Mouse (Mus musculus) gastrocnemius, adult 2 months (tissue): ENCODE data around the gene Rnf44. TPM values are rescaled to one million over a fixed set of nuclear protein-coding genes. Genes with fewer than 3 reads are reported as not detected.

Source experiments
- DNase-seq: peaks from one replicate; pipeline ENCODE4 v3.0.0; 2022
- H3K27ac ChIP-seq: fragments of 200-600 bp; 2 replicates; pipeline ENCODE4 v1.8.1; 2022; ENCODE audit warnings: mild to moderate bottlenecking
- H3K4me3 ChIP-seq: fragments of 200-600 bp; 2 replicates; pipeline ENCODE4 v1.8.1; 2022; ENCODE audit warnings: mild to moderate bottlenecking, moderate library complexity
- CTCF ChIP-seq: fragments of 200-600 bp; IDR thresholded peaks from 2 replicates; pipeline ENCODE4 v1.8.1; 2022; ENCODE audit warnings: antibody characterized with exemption, mild to moderate bottlenecking, moderate library complexity
- intact Hi-C: fragments of 180-260 bp; cut with DNase I; formaldehyde crosslinking; loops from one replicate; pipeline ENCODE4 v1.15.1; 2025
- total RNA-seq, 2 experiments: library from RNA; stranded (reverse); gene quantifications; 2 replicates each; pipeline ENCODE4 v1.2.3; 2021

The Rnf44 gene
- total RNA-seq, 2 experiments from 2014 or later = 23.3 to 34.1 TPM

GRCm38 (mm10) chr13:54695479-54696230, 1.9 kb upstream of the Rnf44 start:
- intact Hi-C loops = no loop called here

DNA sequence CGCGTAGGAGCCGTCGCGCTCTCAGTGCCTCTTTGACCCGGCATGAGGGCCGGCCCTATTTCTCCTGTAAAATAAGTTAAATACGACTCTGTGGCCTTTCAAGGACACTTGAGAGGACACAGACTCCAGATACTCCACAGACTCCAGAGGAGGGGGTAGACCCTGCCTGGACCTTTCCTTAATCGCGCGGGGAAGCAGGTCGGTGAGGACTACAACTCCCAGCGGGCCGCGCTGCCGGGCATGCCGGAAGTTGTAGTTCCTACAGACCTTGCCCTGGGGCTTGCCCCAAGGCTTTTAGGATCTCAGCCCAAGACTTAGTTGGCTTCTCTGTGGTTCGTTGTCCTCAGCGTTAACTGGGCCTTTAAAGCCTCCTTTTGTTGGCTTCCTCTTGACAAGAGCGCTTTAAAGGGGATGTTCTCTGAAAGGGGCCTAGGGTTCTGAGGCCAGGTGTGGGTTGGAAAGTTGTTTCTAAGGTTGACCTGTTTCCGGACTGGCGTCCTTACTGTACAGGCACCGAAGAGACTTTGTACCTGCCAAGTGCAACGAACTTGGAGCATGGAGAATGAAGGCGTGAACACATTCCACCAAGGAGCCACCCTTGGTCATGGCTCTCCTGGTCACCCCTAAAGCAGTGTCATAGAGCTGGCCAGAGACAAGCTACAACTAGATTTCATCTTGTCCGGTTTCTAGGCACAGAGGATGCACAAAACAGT, 797 bp upstream of the Rnf44 start:
- peak; percentile 91 for DNase-seq
- TF ChIP-seq CTCF = no peak
- intact Hi-C loops = loop anchor here (5.0 kb wide), 1 partner anchor 82 kb away; the partner anchor contains the start of gene Cltb
- Histone ChIP-seq H3K27ac (peak overlapping the region; percentile 99), H3K4me3 (peak overlapping the region; percentile 77)

More at GRCm38 (mm10) chr13:54695479-54696230, 1.9 kb upstream of the Rnf44 start:
- no peak overlapping the region for H3K4me3 ChIP-seq
- H3K27ac ChIP-seq = no peak overlapping the region
- TF ChIP-seq CTCF = no peak
- DNase-seq = no peak

- no peak for TF ChIP-seq CTCF
- intact Hi-C loops = loop anchor here (5.0 kb wide), 1 partner anchor 81 kb away; the partner anchor contains the start of gene Cltb
- H3K27ac ChIP-seq = peak overlapping the region; percentile 99
- peak overlapping the region; percentile 77 for H3K4me3 ChIP-seq
- DNase-seq = no peak
Observed at GRCm38 (mm10) chr13:54692711-54693557, 773 bp downstream of the Rnf44 start.

DNA sequence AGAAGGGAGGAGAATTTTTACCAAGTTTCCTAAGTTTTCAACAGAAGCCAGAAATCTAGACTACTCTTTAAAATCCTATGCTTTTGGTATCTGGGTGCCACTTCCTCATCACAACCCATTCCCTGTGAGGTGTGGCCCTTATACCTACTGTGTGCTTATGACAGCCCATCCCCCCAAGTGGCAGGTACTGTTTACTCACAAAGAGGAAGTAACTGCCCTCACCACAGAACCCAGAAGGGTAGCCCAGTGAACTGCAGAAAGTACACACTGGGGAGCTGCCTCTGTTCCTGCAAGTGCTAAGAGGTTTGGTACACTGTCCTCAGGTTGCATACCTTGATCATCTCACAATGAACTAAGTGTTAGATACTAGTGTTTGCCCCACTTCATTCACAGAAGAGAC, 2.0 kb downstream of the Rnf44 start:
- no peak for TF ChIP-seq CTCF
- Histone ChIP-seq H3K4me3 (peak overlapping the region; percentile 77), H3K27ac (no peak overlapping the region; the same call in 1 of the 2 replicates)
- intact Hi-C loops = loop anchor here (5.0 kb wide), 1 partner anchor 79 kb away; the partner anchor contains the start of gene Cltb
- DNase-seq = no peak

GRCm38 (mm10) chr13:54690151-54690740, 3.5 kb downstream of the Rnf44 start:
- TF ChIP-seq CTCF = no peak
- intact Hi-C loops = loop anchor here (5.0 kb wide), 1 partner anchor 78 kb away; the partner anchor contains the start of gene Cltb
- H3K27ac ChIP-seq = no peak overlapping the region
- no peak overlapping the region for H3K4me3 ChIP-seq
- no peak for DNase-seq

DNA sequence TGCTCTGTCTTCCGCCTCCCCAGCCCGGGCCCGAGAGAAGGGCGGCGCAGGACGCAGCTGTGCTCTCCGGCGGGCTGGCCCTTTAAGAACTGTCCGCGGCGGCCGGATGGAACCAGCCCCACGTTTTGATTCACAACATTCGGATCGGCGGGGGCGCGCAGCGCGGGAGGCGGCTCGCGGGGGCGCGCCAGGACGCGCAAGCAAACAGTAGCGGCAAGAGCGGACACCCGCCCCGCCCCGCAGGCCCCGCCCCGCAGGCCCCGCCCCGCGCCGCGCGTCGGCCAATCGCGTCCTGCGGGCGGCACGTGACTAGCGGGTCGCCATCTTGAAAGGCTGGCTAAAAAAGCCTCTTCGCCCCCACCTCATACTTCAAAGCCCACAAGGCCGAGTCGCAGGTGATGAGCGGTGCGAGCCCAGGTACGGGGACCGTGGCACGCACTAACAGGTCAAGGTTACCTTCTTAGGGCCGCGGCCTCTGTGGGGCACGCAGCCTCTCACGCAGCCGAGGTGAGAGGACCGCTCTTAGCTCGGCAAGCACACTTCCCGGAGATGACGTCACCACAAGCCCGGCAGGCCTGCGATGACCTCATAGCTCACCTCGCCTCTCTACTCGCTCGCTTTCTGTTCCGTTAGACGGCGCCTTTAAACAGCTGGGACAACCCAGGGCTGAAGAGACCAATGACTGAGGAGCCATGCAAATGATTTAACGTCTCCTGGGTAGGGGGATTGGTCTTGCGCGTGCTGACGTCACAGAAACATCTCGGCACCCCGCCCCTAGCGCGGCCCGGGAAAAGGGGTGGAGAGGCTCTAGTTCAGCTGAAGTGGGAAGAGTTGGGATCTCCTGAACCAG, 5.9 kb downstream of the Rnf44 start:
- DNase-seq = peak; percentile 98
- no peak for TF ChIP-seq CTCF
- intact Hi-C loops = loop anchor here (5.0 kb wide), 1 partner anchor 65 kb away; the partner anchor contains the start of gene Faf2
- Histone ChIP-seq H3K27ac (peak overlapping the region; percentile 100), H3K4me3 (peak overlapping the region; percentile 94)

DNA sequence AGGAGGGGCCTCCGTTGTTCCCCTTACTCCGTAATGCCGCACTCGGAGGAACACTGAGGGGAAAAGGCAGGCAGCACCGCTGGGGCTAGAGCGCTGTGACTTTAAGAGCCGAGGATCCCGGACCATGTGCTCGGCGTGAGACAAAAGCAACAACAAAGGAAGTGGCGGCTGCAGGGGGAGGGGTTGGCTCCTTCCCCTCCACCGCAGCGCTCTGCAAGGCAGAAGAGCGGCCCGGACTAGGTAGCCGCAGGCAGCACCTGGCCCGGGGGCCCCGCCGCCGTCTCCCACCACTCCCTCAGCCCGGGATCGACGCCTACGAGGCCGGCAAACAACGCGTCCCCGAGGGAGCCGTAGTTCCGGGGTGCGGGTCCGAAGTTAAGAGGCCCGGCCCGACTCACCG, 6.6 kb downstream of the Rnf44 start:
- H3K4me3 ChIP-seq = peak overlapping the region; percentile 94
- no peak for TF ChIP-seq CTCF
- DNase-seq = peak; percentile 82
- peak overlapping the region; percentile 100 for H3K27ac ChIP-seq
- intact Hi-C loops = loop anchor here (5.0 kb wide), 1 partner anchor 65 kb away; the partner anchor contains the start of gene Faf2

- DNase-seq = no peak
- peak overlapping the region; percentile 94 for H3K4me3 ChIP-seq
- TF ChIP-seq CTCF = no peak
- H3K27ac ChIP-seq = peak overlapping the region; percentile 100
- intact Hi-C loops = loop anchor here (5.0 kb wide), 1 partner anchor 64 kb away; the partner anchor contains the start of gene Faf2
Observed at GRCm38 (mm10) chr13:54686139-54687053, 7.3 kb downstream of the Rnf44 start.

DNA sequence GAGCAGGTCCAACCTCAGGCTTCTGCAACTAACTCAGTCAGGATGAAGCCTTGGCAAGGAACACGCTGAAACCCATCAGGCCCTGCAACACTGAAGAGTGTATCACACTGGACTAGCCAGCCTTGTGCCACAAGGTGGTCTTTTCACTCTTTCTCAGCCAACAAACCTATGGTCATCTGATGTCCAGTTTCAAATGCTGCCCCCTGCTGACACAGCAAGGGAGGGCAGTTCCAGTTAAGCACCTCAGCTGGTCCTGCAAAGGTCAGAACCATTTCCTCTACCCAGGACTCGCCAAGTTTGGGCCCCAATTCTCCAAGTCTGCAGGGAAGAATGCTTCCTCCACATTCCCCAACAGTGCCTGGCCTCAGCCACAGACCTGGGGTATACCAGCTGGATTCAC, 8.5 kb downstream of the Rnf44 start:
- H3K4me3 ChIP-seq = peak overlapping the region; percentile 28
- peak; percentile 41 for DNase-seq
- intact Hi-C loops = loop anchor here (5.0 kb wide), 1 partner anchor 63 kb away; the partner anchor contains the start of gene Faf2
- TF ChIP-seq CTCF = peak; percentile 71
- no peak overlapping the region for H3K27ac ChIP-seq
